Mouse (Mus musculus): ENCODE data around the gene Usmg5. TPM values are rescaled to one million over a fixed set of nuclear protein-coding genes. Genes with fewer than 3 reads are reported as not detected.
"Not testable (repeated sequence)": the region's sequence is repeated elsewhere in the genome, so short reads cannot be mapped to it uniquely, and the experiment has no call there.

Usmg5 gene
- 100 to 1,000 TPM; 713 to 825 TPM for total RNA-seq (2021)
- long read RNA-seq, experiment 1, transcript Usmg5-201 (4 exons, 362 nt) = major isoform, 331 of 337 reads
- long read RNA-seq, experiment 1, partial matches to known transcripts = 2 of 337 reads
- long read RNA-seq, experiment 1, other reads (novel, unspliced or antisense) = 3 of 337 reads
- long read RNA-seq, experiment 2, transcript Usmg5-201 (4 exons, 362 nt) = major isoform, 504 of 514 reads
- long read RNA-seq, experiment 2, partial matches to known transcripts = 4 of 514 reads
- long read RNA-seq, experiment 2, other reads (novel, unspliced or antisense) = 5 of 514 reads

DNA sequence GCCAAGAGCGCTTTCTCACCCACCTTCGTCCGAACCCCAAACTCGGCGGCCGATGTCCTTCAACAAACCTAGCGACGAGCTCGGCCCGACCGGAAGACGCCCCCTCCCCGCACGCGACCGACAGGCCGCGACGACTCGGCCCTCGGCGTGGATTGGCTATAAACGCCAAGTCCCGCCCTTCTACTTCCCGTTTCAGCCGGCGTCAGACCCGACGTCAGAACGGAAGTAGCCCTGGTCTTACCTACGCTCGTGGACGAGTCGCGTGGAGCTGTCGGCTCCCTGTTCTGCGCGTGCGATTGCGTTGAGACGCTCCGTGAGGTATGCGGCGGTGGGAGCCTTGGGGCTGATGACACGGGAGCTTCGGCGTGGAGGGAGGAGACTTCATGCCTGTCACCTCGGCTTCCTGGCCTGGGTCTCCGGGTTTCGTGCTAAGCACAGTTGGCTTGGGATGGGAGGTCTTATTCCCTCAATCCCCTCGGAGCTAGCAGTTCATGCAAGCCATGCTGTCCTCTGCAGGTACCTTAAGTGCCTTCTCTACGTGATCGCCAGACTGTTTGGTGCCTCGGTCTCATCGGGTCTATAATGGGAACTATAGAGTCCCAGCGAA, at the start of gene Usmg5, which contains the start of gene Pdcd11:
Gene Usmg5 (minus strand): TSS at position 98 of the 607 bp plus-strand sequence.
Gene Pdcd11 (plus strand): TSS at position 219 of the 607 bp plus-strand sequence.
- peak; percentile 97 to 98 for DNase-seq (ENCODE audit: low spot score in 2 of 2)
- TF ChIP-seq CTCF (conservative IDR thresholded peaks at IDR 0.05) = no peak
- peak within 1 kb of the TSS; percentile 98 for H3K27ac ChIP-seq

DNA sequence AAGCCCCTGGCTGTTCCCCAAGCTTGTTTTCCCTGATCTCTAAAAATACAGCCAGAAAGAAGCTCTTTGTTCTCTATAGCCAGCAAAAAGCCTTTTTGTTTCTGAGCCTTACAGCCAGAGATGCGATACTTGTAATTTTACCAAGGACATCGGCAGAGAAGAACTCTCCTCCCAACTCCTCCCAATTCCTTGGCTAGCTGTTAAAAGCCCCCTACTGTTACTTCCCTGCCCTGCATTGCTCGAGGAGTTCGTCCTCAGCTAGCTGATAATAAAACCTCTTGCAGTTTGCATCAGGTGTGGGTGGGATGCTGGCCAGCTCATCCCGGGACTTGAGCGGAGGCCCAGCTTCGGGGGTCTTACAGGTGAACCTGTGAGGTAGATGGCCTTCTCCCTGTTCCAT, 49.2 kb upstream of the Usmg5 start:
- not testable (repeated sequence) for H3K27ac ChIP-seq; DNase-seq (ENCODE audit: low spot score in 2 of 2); H3K4me3 ChIP-seq

More for the DNA sequence above, at the start of gene Usmg5, which contains the start of gene Pdcd11:
- peak within 1 kb of the TSS; percentile 76 for H3K4me3 ChIP-seq

GRCm38 (mm10) chr19:47137771-47138421, 47.4 kb upstream of the Usmg5 start, which contains the start of gene Calhm2:
TSS of gene Calhm2 (minus strand) at chr19:47138294.
- DNase-seq (ENCODE audit: low spot score in 2 of 2) = peak in 1 of 2 experiments; percentile 38
- peak within 1 kb of the TSS; percentile 92 for H3K27ac ChIP-seq
- H3K4me3 ChIP-seq = peak within 1 kb of the TSS; percentile 62
- no peak for TF ChIP-seq CTCF (conservative IDR thresholded peaks at IDR 0.05)

- DNase-seq (ENCODE audit: low spot score in 2 of 2) = peak; percentile 65 to 69
- Histone ChIP-seq H3K27ac (peak overlapping the region; percentile 92), H3K4me3 (peak overlapping the region; percentile 62)
- no peak for TF ChIP-seq CTCF (conservative IDR thresholded peaks at IDR 0.05)
Measured at GRCm38 (mm10) chr19:47137051-47137581, 46.7 kb upstream of the Usmg5 start.

GRCm38 (mm10) chr19:47136170-47136569, 45.7 kb upstream of the Usmg5 start:
- no peak for DNase-seq (ENCODE audit: low spot score in 2 of 2)
- TF ChIP-seq CTCF (conservative IDR thresholded peaks at IDR 0.05) = no peak
- Histone ChIP-seq H3K4me3 (no peak overlapping the region; the same call in 1 of the 2 replicates), H3K27ac (peak overlapping the region; percentile 92; the same call in 1 of the 2 replicates)

DNA sequence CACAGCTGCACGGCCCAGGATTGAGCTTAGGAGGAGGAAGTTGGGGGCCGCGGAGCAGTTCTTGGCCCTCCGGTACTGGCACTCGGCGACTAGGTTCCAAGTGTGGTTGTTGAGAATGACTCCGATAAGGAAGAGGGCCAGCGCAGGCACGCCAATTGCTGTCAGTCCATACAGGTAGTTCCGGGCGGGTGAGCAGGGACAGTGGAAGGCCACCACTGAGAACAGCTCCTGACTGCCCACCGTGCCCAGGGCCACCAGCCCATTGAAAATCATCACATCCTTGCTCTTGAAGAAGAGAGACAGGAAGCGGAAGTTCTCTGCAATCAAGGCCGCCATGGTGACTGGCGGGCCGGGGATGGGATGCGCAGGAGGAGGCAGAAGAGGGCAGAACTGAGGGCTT, 45.1 kb upstream of the Usmg5 start:
- H3K27ac ChIP-seq = peak overlapping the region; percentile 28; the same call in 1 of the 2 replicates
- no peak overlapping the region for H3K4me3 ChIP-seq
- no peak for TF ChIP-seq CTCF (conservative IDR thresholded peaks at IDR 0.05)
- no peak for DNase-seq (ENCODE audit: low spot score in 2 of 2)

GRCm38 (mm10) chr19:47133161-47133560, 42.7 kb upstream of the Usmg5 start:
- H3K27ac ChIP-seq = no peak overlapping the region
- no peak overlapping the region for H3K4me3 ChIP-seq
- no peak for TF ChIP-seq CTCF (conservative IDR thresholded peaks at IDR 0.05)
- no peak for DNase-seq (ENCODE audit: low spot score in 2 of 2)

DNA sequence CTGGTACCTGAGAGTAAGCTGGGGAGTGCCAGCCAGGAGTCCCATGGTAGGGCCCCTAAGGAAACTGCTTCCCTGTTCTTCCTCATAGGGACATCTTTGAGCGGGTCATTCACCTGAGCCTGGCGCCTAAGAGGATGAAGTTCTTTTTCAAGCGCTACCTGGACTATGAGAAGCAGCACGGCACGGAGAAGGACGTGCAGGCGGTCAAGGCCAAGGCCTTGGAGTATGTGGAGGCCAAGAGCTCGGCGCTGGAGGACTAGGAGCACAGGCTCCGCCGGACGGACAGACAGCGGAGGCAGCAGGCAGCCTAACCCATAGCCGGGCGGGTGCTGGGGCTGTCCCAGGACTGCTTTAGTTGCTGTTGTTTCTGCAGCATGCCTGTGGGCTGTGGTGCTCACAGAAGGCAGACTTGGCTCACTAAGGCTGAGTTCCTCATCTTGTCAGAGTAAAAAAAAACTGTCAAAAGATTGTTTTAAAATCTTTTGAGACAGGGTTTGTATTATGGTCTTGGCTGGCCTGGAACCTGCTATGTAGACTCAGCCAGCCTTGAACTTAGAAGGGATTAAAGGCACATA, 40.2 kb upstream of the Usmg5 start:
- no peak overlapping the region for H3K4me3 ChIP-seq

GRCm38 (mm10) chr19:47128835-47129234, 38.4 kb upstream of the Usmg5 start:
- no peak overlapping the region for H3K27ac ChIP-seq
- no peak for DNase-seq (ENCODE audit: low spot score in 2 of 2)
- no peak overlapping the region for H3K4me3 ChIP-seq
- TF ChIP-seq CTCF (conservative IDR thresholded peaks at IDR 0.05) = no peak

More for the DNA sequence above, 40.2 kb upstream of the Usmg5 start:
- no peak for TF ChIP-seq CTCF (conservative IDR thresholded peaks at IDR 0.05)
- no peak overlapping the region for H3K27ac ChIP-seq
- DNase-seq (ENCODE audit: low spot score in 2 of 2) = no peak

DNA sequence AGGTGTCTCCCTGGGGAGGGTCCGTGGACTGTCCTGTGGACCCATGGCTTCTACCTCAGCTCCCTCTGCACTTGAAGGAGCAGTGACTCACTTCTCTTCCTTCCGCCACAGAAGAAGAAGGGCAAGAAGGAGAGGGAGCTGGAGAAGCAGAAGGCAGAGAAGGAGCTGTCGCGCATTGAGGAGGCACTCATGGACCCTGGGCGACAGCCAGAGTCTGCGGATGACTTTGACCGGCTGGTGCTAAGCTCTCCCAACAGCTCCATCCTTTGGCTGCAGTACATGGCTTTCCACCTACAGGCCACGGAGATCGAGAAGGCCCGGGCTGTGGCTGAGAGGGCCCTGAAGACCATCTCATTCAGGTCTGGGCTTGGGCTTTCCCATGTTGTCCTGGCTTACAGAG, 37.7 kb upstream of the Usmg5 start:
- peak overlapping the region; percentile 14; the same call in 1 of the 2 replicates for H3K27ac ChIP-seq
- TF ChIP-seq CTCF (conservative IDR thresholded peaks at IDR 0.05) = no peak
- no peak overlapping the region for H3K4me3 ChIP-seq
- DNase-seq (ENCODE audit: low spot score in 2 of 2) = no peak

GRCm38 (mm10) chr19:47122802-47123201, 32.4 kb upstream of the Usmg5 start:
- Histone ChIP-seq H3K27ac (no peak overlapping the region), H3K4me3 (no peak overlapping the region)
- TF ChIP-seq CTCF (conservative IDR thresholded peaks at IDR 0.05) = peak; percentile 82
- no peak for DNase-seq (ENCODE audit: low spot score in 2 of 2)

- H3K27ac ChIP-seq = no peak overlapping the region
- DNase-seq (ENCODE audit: low spot score in 2 of 2) = peak in 1 of 2 experiments; percentile 24
- TF ChIP-seq CTCF (conservative IDR thresholded peaks at IDR 0.05) = peak; percentile 88
- no peak overlapping the region for H3K4me3 ChIP-seq
Measured at GRCm38 (mm10) chr19:47121054-47121453, 30.6 kb upstream of the Usmg5 start.

Data from layer of hippocampus, adult 2 months (tissue).